Mouse (Mus musculus) kidney, adult 2 months (tissue): ENCODE measurements around the gene Cadm2.

Experiments
- CTCF ChIP-seq: fragments of 200-500 bp; conservative IDR thresholded peaks from 2 replicates; pipeline ENCODE4 v1.5.1; 2011; ENCODE audit warnings: low read depth, mild to moderate bottlenecking, control low read depth, low read length, moderate library complexity, mixed read lengths; ENCODE audit not compliant: insufficient read depth, insufficient read length
- POLR2A ChIP-seq: fragments of 200-500 bp; IDR thresholded peaks from one replicate; pipeline ENCODE4 v1.6.1; 2011; ENCODE audit warnings: low read depth, low read length, control low read depth

GRCm38 (mm10) chr16:67017710-67018109 lies 603.0 kb downstream of the Cadm2 start:
- no peak for TF ChIP-seq POLR2A
- TF ChIP-seq CTCF, result no peak
